Mouse (Mus musculus) erythroblast, adult 5-6 weeks (primary cell): ENCODE data around the gene Wdr31. TPM values are rescaled to one million over a fixed set of nuclear protein-coding genes. Genes with fewer than 3 reads are reported as not detected.

Experiments
- ATAC-seq: replicated peaks from 2 replicates; pipeline ENCODE4 v1.8.0; 2016; ENCODE audit warnings: moderate number of reproducible peaks, mild to moderate bottlenecking, moderate TSS enrichment, inconsistent platforms; ENCODE audit not compliant: poor library complexity, low FRiP score, severe bottlenecking
- total RNA-seq, 2 experiments: library from RNA; stranded (forward) in 1 of 2; stranded (reverse) in 1 of 2; fragments of 150-400 nt in 1 of 2; fragments of 200-764, 138-1000 nt in 1 of 2; gene quantifications; 2 replicates each; pipeline versions ENCODE4 v1.2.3 to v1.2.4; 2015 to 2017; ENCODE audit warnings: low replicate concordance in 2 of 2

Gene Wdr31
- total RNA-seq, 2 experiments from 2014 or later, result not detected

GRCm38 (mm10) chr4:62459081-62459480 lies 11.6 kb downstream of the Wdr31 start:
- ATAC-seq, result no peak

GRCm38 (mm10) chr4:62454995-62455394 lies 15.7 kb downstream of the Wdr31 start:
- peak; percentile 72; the same call in 1 of the 2 replicates for ATAC-seq

GRCm38 (mm10) chr4:62440986-62441385 lies 29.7 kb downstream of the Wdr31 start:
- no peak for ATAC-seq

- ATAC-seq, result no peak
Measured at GRCm38 (mm10) chr4:62440544-62440943, 30.2 kb downstream of the Wdr31 start.

GRCm38 (mm10) chr4:62439793-62440192 lies 30.9 kb downstream of the Wdr31 start:
- no peak for ATAC-seq

GRCm38 (mm10) chr4:62437871-62438270 lies 32.8 kb downstream of the Wdr31 start:
- no peak for ATAC-seq

GRCm38 (mm10) chr4:62437256-62437778 lies 33.4 kb downstream of the Wdr31 start:
- ATAC-seq, result no peak

- no peak for ATAC-seq
Measured at GRCm38 (mm10) chr4:62435081-62435480, 35.6 kb downstream of the Wdr31 start, which contains the start of gene Rnf183. Gene Rnf183, minus strand, starts transcription at chr4:62435252.

GRCm38 (mm10) chr4:62433939-62434870 lies 36.5 kb downstream of the Wdr31 start:
- ATAC-seq, result no peak

- ATAC-seq, result peak; percentile 86
Measured at GRCm38 (mm10) chr4:62431522-62431921, 39.2 kb downstream of the Wdr31 start.

- ATAC-seq, result no peak
Measured at GRCm38 (mm10) chr4:62430678-62431077, 40.0 kb downstream of the Wdr31 start.

- ATAC-seq, result no peak
Measured at GRCm38 (mm10) chr4:62429616-62430015, 41.1 kb downstream of the Wdr31 start.

- ATAC-seq, result no peak
Measured at GRCm38 (mm10) chr4:62427978-62428758, 42.5 kb downstream of the Wdr31 start.

GRCm38 (mm10) chr4:62425891-62426290 lies 44.8 kb downstream of the Wdr31 start:
- ATAC-seq, result no peak

- no peak for ATAC-seq
Measured at GRCm38 (mm10) chr4:62419091-62419490, 51.6 kb downstream of the Wdr31 start.

- no peak for ATAC-seq
Measured at GRCm38 (mm10) chr4:62418448-62418847, 52.2 kb downstream of the Wdr31 start.

- ATAC-seq, result no peak
Measured at GRCm38 (mm10) chr4:62411606-62412005, 59.1 kb downstream of the Wdr31 start.

- no peak for ATAC-seq
Measured at GRCm38 (mm10) chr4:62410325-62410724, 60.4 kb downstream of the Wdr31 start.

GRCm38 (mm10) chr4:62409615-62410014 lies 61.1 kb downstream of the Wdr31 start:
- ATAC-seq, result no peak

- ATAC-seq, result peak; percentile 95
Measured at GRCm38 (mm10) chr4:62408601-62409282, 62.0 kb downstream of the Wdr31 start, which contains the start of the genes Cdc26 and Prpf4. Gene Cdc26, minus strand, starts transcription at chr4:62408642. Gene Prpf4, plus strand, starts transcription at chr4:62408797.
